Mouse (Mus musculus) megakaryocyte, embryonic 14.5 days (primary cell): ENCODE measurements around the gene Nf2.

Experiments used
- FLI1 ChIP-seq: IDR thresholded peaks from 2 replicates; pipeline ENCODE4 v1.6.1; 2012; ENCODE audit warnings: low read length, inconsistent platforms, mixed read lengths
- GATA1 ChIP-seq: IDR thresholded peaks from 3 replicates; pipeline ENCODE4 v1.6.1; 2012; ENCODE audit warnings: mixed read lengths, low read length, inconsistent platforms, borderline replicate concordance

DNA sequence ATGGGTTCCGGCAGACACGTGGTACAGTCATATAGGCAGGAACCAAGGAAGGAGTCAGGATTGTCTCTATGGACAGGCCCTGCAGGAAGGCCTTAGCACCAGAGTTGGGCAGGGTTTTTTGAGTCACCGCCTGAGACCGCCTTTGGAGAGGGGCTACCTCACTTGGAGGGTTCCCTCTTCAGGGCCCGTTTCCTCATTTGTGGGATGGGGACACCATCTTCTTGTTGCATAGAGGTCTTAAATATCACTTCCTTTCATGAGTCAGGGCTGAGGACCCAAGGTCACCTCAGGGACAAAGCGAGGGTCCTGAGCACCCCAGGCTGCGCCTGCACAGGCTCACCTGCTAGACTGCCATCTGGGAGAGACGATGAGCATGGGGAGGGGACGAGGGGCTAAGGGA is 92.9 kb downstream of the Nf2 start:
- TF ChIP-seq GATA1: no peak
- TF ChIP-seq FLI1: no peak
